Mouse (Mus musculus): ENCODE measurements around the gene Agr2. TPM values are rescaled to one million over a fixed set of nuclear protein-coding genes. Genes with fewer than 3 reads are reported as not detected.
A peak's percentile ranks its signal among the peaks of the same experiment; 100 is the strongest.

Agr2 gene
- total RNA-seq, 2 experiments from 2014 or later = 1.3 TPM; not detected in 1

GRCm38 (mm10) chr12:36026126-36026525 lies 33.4 kb downstream of the Agr2 start:
- DNase-seq = no peak

- no peak for DNase-seq
Observed at GRCm38 (mm10) chr12:36027171-36027570, 34.5 kb downstream of the Agr2 start.

GRCm38 (mm10) chr12:36028968-36029645 lies 36.4 kb downstream of the Agr2 start:
- DNase-seq = peak; percentile 32 to 47

GRCm38 (mm10) chr12:36029687-36030086 lies 37.0 kb downstream of the Agr2 start:
- DNase-seq = no peak

GRCm38 (mm10) chr12:36030660-36031363 lies 38.1 kb downstream of the Agr2 start:
- peak in 1 of 2 experiments; percentile 27 for DNase-seq

- peak; percentile 31 to 70 for DNase-seq
Observed at GRCm38 (mm10) chr12:36032419-36032818, 39.7 kb downstream of the Agr2 start.

GRCm38 (mm10) chr12:36035501-36035900 lies 42.8 kb downstream of the Agr2 start:
- peak in 1 of 2 experiments; percentile 31 for DNase-seq

GRCm38 (mm10) chr12:36036121-36036520 lies 43.4 kb downstream of the Agr2 start:
- no peak for DNase-seq

- DNase-seq = peak; percentile 43 to 47
Observed at GRCm38 (mm10) chr12:36036776-36037175, 44.1 kb downstream of the Agr2 start.

GRCm38 (mm10) chr12:36039541-36040084 lies 46.9 kb downstream of the Agr2 start:
- peak; percentile 38 to 39 for DNase-seq

GRCm38 (mm10) chr12:36040571-36041280 lies 48.0 kb downstream of the Agr2 start:
- peak; percentile 22 to 43 for DNase-seq

GRCm38 (mm10) chr12:36041281-36041589 lies 48.5 kb downstream of the Agr2 start:
- no peak for DNase-seq

GRCm38 (mm10) chr12:36041703-36042347 lies 49.1 kb downstream of the Agr2 start:
- peak; percentile 69 to 81 for DNase-seq

- peak; percentile 87 to 94 for DNase-seq
Observed at GRCm38 (mm10) chr12:36042348-36042778, 49.7 kb downstream of the Agr2 start, which contains the start of gene Tspan13. Gene Tspan13 (minus strand): TSS chr12:36042500.

- DNase-seq = no peak
Observed at GRCm38 (mm10) chr12:36044691-36045090, 52.0 kb downstream of the Agr2 start.

GRCm38 (mm10) chr12:36046196-36046595 lies 53.5 kb downstream of the Agr2 start:
- no peak for DNase-seq

- DNase-seq = no peak
Observed at GRCm38 (mm10) chr12:36047593-36047992, 54.9 kb downstream of the Agr2 start.

- DNase-seq = no peak
Observed at GRCm38 (mm10) chr12:36050276-36050675, 57.6 kb downstream of the Agr2 start.
